Mouse (Mus musculus): ENCODE data around the gene Eif2b1.
"Not testable (repeated sequence)": the region's sequence is repeated elsewhere in the genome, so short reads cannot be mapped to it uniquely, and the experiment has no call there.

Eif2b1 gene

DNA sequence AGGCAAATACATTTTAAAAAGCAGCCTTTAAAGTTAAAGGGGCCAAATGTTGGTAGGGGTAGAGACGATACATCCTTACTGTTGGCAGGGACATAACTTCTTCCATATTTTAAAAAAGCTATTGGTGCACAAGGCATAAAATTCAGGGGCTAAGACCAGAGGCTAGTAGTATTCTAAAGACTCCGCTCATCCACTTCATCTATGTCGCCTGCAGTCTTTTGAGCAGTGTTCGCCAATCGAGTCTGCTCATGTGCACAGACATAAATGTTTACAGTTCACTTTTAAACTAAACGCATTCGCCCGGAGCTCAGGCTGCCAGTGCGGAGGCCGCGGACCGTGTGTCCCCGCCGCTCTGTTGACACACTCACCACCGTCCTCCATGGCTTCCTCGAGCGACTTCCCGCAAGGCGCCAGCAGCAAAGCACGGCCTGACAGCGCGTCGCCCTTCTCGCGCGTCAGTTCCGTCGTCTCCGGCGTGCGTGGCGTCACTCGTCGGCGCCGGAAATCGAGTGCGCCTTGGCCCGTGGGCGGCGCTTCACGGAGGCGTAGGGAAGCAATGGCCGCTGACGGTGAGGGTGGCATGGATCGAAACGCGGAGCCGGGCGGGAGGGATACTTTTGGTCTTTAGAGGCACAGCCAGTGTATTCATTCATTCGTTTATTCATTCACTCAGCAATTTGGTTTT, at the start of gene Eif2b1, which contains the start of gene Gtf2h3:
Gene Eif2b1, minus strand, starts transcription at position 499 of the 685 bp plus-strand sequence.
Gene Gtf2h3, plus strand, starts transcription at position 508 of the 685 bp plus-strand sequence.
- peak; percentile 85 to 91 for DNase-seq

DNA sequence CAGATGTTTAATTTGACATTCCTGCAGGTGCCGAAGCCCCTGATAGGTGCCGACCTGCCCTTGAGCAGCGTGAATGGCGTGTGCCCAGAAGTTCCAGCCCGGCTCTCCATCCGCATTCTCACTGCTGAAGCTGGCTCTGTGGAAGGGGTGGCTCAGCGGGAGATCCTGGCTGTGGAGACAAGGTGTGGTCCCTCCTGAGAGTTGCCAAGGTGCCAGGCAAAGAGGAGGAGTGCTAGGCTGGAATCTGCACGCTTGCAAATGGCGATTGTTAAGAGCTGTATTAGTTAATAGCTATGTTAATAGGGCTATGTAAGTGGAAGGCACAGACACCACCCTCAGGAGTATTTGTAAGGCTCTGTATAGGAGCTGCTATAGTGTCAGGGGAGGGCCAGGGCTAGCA, 45.4 kb upstream of the Eif2b1 start:
- DNase-seq, result no peak

DNA sequence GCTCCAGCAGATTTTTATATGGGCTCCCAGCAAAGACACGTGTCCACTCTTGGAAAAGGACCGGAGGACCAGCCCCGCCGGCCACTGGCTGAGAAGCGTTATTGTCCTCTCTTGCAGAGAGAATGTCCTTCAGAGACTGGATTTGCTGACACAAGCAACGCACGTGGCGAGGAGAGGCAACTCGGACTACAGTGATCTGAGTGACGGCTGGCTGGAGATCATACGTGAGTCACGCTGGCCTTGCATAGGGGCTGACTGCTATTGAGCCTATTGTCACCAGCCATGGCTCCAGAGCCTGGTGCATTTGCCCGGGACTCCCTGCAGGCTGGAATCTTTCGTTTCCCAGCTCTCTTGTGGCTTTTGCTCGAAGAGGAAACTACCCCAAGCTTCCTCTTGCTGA, 44.0 kb upstream of the Eif2b1 start:
- DNase-seq, result no peak

DNA sequence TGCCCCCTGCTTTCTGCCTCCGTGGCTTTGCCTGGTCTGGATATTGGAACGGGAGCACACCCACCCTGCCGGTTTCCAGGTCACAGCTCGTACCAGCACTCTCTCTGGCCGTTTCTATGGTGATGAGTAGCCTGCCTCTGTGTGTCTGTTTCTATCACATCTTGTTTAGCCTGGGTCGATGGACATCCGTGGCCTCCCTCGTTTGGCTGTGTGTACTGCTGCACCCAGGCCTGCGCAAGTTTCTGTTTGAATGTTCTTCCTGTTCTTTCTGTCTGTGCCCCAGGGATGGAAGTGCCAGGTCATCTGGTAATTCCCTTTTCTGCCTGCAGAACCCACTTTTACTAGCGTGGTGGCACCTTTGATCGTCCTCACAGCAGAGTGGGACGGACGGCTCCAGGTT, 42.4 kb upstream of the Eif2b1 start:
- no peak for DNase-seq

DNA sequence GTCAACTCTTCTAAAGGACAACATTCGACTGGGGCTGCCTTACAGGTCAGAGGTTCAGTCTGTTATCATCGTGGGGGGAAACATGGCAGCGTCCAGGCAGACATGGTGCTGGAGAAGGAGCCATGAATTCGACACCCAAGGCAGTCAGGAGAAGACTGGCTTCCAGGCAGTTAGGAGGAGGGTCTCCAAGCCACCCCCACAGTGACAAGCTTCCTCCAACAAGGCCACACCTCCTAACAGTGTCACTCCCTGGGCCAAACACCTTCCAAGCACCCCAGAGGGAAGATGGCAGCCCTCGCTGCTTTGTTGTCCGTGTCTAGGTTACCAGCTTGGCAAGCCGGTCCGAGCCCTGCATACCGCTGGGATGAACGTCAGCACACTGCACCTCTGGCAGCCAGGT, 39.8 kb upstream of the Eif2b1 start:
- no peak for DNase-seq

DNA sequence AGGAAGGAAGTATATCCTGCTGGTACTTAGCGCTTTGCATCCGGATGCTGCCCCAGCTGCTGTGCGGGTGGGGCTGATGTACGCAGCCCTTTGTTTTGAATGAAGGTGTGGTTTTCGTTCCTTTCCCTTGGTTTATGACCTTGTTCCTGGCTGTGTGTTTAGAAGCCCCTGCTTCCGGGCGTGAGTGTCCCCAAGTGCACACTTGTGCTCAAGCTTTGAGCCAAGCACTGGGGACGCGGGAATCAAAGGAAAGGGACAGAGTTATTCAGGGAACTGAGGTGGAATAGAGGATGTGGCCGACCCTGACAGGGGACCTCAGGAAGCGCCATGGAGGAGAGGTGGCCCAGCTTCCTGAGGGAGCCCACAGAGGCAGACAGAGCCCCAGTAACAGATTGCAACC, 35.8 kb upstream of the Eif2b1 start:
- DNase-seq, result peak in 1 of 2 experiments; percentile 7

DNA sequence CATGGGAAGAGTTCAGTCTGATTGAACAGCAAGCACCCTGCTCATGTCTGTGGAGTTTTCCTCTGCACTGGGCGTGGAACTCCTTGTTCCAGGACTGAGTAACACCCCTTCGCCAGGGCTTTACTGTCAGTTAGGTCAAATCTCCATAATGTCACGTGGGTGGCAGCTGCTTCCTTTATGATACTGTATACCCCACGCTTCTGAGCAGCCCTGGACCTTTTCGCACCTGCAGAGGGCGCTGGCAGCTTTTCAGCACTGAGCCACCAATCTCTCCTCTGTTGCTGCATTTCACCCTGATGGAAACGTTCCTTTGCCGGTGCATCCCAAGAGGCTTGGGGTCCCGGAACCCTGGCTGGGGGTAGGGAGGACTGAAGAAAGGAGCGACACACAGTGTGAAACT, 32.0 kb upstream of the Eif2b1 start:
- DNase-seq, result no peak

DNA sequence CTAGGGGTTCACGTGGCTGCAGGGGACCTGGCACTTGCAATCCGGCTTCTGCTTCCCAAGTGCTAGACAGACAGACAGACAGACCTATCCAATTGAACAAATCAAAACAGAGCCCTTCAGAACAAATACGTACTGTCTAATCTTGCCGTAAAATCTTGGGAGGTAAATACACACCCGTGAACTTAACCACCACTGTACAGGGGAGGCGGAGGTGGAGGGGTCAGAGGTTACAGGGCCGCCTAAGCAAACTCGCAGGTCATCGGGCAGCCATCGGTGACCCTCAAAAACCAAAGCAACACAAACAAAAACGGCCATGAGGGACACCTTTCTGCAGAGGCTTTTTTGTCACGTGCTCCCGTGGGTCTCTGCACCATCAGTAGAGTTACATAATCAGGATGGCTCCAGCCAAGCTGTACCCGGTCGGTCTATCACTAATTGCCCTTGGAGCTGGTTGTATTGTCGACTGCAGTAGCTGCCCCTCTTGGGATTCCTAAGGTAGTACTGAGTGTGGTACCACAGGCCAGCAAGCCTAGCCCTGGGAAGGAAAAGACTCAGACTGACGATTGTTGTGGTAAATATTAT, 26.2 kb upstream of the Eif2b1 start:
- DNase-seq, result no peak

DNA sequence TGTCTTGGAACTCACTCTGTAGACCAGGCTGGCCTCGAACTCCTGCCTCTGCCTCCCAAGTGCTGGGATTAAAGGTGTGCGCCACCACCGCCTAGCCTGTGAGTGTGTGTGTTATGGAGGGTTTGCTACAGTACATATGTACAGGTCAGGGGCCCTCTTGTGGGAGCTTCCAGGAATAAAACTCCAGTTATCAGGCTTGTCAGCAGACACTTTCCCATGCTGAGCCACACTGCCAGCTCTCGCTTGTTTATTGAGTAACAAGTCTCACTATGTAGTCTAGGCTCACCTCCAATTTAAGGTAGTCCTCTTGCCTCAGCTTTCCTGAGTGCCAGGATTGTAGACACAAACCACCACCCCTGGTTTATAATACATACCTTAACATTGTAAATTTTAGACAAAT, 25.4 kb upstream of the Eif2b1 start:
- DNase-seq, result no peak

DNA sequence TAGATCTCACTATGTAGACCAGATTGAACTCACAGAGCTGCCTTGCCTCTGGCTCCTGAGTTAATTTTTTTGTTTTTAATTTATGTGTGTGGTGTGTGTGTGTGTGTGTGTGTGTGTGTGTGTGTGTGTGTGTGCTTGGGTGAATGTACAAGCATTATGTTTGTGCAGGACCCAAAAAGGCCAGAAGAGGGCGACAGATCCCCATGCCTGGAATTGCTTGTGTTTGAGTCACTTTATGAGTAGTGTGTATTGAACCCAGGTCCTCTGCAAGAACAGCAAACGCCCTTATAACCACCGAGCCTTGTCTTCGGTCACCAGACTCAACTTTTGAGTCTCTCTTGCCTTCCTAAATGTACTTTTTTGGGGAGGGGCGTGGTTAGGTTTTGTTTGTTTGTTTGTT, 23.4 kb upstream of the Eif2b1 start:
- peak in 1 of 2 experiments; percentile 72 for DNase-seq

DNA sequence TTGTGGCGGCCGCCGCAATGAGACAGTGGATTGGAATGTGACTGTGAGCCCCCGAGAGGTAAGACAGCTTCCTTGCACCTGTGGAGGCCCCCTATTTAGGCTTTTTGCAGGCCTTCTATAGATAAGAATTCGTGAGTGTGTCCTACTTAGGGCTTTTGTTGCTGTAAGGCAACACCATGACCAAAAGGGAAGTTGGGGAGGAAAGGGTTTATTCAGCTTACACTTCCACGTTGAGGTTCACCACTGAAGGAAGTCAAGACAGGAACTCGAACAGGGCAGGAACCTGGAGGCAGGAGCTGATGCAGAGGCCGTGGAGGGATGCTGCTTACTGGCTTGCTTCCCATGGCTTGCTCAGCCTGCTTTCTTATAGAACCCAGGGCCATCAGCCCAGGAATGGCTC, 20.8 kb upstream of the Eif2b1 start:
- DNase-seq, result not testable (repeated sequence)

DNA sequence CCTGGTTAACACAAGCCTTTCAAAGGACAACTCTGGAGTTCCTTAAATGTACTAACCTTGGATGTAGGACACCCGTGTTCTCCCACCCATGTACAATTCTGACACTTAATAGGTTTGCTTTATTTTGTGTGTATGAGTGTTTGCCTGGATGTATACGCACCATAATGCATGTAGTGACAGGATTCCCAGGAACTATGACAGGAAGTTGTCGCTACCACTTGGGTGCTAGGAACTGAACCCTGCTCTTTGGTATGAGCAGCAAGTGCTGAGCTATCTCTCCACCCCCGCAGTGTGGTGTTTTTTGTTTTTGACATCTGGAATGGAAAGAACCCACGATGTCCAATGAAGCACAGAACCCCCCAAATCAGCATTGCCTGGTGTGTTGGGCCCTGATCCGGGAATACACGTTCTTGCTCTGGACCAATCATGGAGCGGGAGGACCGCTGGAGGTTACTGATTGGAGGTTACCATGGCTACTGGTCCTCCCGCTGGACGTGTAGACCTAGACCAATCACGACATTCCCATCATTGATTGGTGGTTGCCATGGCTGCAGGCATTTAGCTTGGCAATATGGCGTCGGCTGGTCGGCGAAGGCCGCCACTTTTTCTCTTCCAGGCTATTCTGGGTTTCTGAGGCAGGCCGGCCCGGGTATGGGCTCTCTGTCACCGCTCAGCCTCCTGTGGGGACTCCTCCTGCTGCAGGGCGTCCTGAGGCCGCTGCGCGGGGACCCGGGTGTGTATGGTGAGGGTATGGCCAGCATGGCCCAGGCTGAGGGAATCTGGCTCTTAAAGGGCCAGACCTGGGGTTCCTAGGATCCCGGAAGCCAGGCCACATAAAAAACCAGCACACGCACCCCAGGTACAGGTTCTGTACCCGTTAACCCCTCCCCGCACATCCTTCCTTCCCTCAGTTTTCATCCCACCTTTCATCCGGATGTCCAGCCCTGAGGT, 19.6 kb upstream of the Eif2b1 start:
- peak; percentile 95 to 98 for DNase-seq

DNA sequence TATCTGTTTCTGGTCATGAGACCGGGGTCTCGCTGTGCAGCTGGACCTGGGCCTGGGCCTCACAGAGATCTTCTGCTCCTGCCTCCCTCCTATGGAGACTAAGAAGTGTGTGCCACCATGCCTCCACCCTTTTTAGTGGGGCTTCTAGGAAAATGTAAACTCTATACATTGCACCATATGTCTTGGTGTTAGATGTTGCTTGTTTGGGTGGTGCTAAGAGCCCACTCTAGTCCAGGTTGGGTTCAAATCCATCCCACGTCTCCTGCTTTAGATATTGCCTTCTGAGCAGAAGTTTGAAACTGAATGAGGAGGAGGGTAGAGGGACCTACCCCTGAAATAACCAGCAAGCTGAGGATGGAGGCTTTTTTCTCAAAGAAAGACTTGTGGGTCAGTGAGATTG, 13.8 kb upstream of the Eif2b1 start:
- no peak for DNase-seq

DNA sequence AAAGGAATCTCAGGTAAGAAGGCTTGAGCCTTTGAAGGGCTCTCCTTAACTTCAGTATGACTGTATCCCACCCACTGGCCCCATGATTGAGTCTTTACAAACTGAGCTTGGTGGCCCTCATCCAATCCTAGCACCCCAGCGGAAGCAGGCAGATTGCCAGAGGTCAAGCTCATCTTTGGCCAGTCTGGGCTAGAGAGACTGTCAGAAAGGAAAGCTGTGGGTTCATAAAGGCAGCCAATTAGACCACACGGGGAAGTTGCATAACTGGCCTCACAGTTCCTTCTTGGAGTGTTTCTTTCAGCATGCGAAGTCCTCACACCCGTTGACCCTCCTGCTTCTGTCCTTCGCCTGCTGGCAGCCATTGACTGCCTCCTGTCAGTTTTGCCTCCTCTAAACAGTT, 3.6 kb upstream of the Eif2b1 start:
- peak in 1 of 2 experiments; percentile 8 for DNase-seq

DNA sequence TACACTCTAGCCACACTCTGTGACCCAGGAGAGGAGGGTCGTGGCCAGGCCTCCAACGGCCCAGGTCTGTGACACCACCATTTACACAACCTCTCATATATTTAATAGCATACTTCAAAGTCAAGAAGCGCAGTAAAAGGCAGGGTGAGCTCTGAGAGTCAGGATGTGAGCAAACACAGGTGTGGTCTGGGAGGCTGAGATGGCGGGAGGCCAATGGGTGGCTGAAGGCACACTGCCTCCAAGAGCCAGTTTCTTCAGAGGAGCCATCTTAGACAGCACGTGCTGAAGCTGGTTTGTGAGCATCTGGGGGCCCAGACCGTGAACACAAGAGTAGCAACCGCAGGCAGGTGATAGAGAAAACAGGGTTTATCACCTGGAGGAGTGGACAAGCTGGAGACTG, 3.5 kb downstream of the Eif2b1 start:
- no peak for DNase-seq

DNA sequence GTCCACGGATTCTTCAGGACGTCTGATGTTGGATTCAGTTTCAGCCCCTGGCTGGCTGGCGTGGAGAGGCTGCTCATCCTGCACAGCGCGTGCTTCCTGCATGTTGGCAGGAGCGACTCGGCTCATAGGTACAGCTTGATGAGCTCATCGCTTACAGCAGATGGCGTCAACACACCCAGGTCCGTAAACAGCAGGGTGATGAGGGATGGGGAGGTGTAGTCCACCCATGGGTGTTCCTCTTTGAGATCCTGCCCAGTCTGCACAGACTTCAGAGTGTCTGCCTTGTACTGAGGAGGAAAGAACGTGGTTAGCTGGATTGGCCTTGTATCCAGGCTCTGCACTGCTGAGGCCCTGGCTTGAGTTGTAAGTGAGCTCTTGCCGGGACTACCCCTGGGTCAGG, 7.9 kb downstream of the Eif2b1 start:
- no peak for DNase-seq

DNA sequence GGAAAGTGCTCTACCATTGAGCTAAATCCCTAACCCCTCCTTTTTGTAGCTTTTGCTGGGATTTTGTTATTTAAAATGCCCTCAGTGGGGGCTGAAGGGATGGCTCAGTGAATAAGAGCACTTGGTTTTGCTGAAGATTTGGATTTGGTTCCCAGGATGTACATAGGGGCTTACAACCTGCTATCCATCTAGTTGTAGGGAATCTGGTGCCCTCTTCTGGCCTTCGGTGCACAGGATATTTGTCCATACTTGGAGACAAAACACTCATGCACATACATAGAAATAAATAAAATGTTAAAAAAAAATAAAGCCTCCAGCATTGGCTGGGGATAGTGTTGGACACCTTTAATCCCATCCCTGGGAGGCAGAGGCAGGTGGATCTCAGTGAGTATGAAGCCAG, 23.8 kb downstream of the Eif2b1 start:
- peak in 1 of 2 experiments; percentile 27 for DNase-seq

DNA sequence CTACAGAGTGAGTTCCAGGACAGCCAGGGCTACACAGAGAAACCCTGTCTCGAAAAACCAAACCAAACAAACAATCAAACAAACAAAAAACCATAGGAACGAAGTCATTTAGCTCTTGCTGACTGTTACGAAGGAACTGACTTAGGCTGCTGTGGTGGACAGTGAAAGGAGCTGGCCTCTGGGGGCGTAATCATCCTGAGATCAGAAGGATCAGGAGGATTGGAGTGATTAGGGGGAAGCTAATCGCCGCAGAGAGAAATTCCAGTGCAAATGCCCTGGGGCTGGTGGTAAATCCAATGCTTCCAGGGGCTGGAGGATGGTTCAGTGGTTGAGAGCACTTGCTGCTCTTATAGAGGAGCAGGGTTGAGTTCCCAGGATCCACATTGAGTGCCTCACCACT, 25.3 kb downstream of the Eif2b1 start:
- no peak for DNase-seq

DNA sequence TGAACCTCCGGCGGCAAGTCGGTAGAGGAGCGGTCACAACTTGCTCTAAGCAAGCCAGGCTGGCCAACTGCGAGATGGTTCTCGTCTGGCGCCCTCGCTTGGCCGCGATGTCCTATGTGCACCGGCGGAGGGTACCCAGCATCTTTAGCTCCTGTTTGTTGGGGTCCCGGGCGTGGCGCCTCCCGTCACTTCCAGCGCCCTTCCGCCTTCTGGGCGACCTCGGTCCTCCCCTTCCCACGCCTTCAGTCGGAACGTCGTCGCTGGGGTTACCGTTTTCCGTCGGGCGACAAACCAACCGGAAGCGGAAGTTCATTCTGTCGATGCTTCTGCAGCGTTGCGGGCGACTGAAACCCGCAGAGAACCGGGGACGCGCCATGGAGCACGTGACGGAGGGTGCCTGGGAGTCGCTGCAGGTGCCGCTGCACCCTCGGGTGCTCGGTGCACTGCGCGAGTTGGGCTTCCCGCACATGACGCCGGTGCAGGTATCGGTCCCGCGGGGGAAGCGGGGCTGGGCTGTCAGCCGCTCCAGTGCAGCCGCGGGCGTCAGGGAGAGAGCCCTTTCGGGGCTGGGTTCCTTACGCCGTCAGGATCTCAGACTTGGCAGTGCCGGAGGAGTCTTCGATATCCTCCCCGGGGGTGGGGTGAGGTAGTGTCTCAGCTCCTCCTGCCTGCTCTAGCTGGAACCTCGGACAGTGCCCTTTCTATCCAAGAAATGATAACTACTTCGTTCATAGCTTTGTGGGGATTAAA, 26.2 kb downstream of the Eif2b1 start, which contains the start of gene Ddx55:
Gene Ddx55, plus strand, starts transcription at position 307 of the 750 bp plus-strand sequence.
- DNase-seq, result peak; percentile 86 to 89

DNA sequence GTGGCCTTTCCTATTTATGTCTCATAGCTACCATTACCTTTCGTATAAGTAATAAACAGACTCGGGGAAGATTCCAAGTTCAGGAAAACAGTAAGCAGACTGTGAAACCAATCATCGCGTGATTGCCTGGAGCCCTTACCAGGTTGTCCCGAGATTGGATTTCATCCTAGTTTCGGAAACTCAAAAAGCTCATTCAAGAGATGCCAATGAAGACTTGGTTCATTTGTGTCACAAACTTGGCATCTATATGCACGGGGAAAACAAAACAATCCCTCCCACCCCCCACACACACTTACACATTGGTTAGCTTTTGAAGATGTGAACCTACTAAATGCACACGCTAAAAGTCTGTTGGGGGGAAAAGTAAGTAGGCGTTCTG, 26.8 kb downstream of the Eif2b1 start:
- DNase-seq, result no peak

DNA sequence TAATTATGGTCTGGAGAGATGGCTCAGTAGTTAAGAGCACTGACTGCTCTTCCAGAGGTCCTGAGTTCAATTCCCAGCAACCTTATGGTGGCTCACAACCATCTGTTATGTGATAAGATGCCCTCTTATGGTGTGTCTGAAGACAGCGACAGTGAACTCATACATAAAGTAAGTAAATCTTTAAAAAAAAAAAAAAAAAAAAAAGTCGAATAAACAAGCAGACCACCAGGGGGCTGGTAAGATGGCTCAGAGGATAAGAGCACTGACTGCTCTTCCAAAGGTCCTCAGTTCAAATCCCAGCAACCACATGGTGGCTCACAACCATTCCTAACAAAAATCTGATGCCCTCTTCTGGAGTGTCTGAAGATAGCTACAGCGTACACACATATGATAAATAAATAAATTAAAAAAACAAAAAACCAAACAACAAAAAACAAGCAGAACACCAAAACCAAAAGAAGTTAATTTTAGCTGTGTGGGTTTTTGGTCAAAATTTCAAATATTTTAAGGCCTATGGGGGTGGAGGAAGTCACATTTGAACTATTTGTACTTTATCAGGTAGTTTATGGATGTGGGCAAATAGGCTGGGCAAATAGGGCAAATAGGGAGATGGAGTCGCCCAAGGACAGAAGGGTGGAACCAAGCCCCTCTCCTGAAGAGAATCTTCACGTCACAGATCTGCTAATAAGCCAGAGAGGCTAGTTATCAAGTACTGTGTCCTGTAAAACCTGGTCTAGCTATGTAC, 27.4 kb downstream of the Eif2b1 start:
- DNase-seq, result not testable (repeated sequence)

DNA sequence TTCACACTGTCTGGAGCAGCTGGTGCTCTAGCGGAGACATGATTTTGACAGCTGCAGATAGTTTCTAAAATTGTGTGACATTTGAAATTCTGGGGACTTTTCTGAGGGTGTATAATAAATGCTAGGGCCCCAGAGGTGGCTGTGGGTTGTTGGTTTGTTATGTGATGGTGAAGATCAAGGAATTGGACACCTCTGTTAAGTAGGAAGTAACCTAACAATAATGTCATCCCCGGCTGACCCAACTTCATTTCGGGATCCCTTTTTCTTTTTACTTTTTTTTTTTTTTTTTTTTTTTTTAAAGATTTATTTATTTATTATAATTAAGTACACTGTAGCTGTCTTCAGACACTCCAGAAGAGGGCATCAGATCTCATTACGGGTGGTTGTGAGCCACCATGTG, 28.2 kb downstream of the Eif2b1 start:
- not testable (repeated sequence) for DNase-seq
